9 mouse cellular contexts compared by ENCODE assay signal in genomic region chr9:58312196-58312943, GRCm38 (mm10). TPM values are rescaled to one million over a fixed set of nuclear protein-coding genes. Genes with fewer than 3 reads are reported as not detected.
A peak's percentile ranks its signal among the peaks of the same experiment; 100 is the strongest.
DNase-seq lines count a peak whose midpoint lies in the region; ATAC-seq and TF ChIP-seq lines count a peak whose summit lies in the region.
"Had no signal": no experiment of that assay in that cellular context is flagged by ENCODE, and none has a peak within 500 bp of the region (broad histone marks: within the 10 kb centered on the region; RNA-seq: fewer than 3 reads in every experiment).

No protein-coding gene starts in this region.

- H3K4me3 ChIP-seq in embryonic fibroblast, embryonic 13.5 days (ENCODE audit: insufficient read depth, low read length) = peak overlapping the region; percentile 79
- H3K4me3 ChIP-seq in intestine, embryonic 15.5 days (replicated peaks) = peak overlapping the region; percentile 51
- peak overlapping the region; percentile 59 for H3K4me3 ChIP-seq in lung, embryonic 16.5 days (ENCODE audit: low read length)

- no peaks in the 10 kb centered on the region for H3K9me3 ChIP-seq in intestine, embryonic 15.5 days
- H3K9me3 ChIP-seq in lung, embryonic 16.5 days (ENCODE audit: control insufficient read depth, low read length) = no peaks in the 10 kb centered on the region

- H3K4me1 ChIP-seq in embryonic fibroblast, embryonic 13.5 days (ENCODE audit: control insufficient read depth, insufficient read depth, low read length) = peaks cover 18% of the 10 kb centered on the region
- peaks cover 57% of the 10 kb centered on the region for H3K4me1 ChIP-seq in intestine, embryonic 15.5 days (replicated peaks)
- peaks cover 60% of the 10 kb centered on the region for H3K4me1 ChIP-seq in lung, embryonic 16.5 days (replicated peaks; ENCODE audit: control insufficient read depth, insufficient read depth, low read length)

- H3K27ac ChIP-seq in embryonic fibroblast, embryonic 13.5 days (ENCODE audit: insufficient read depth, low read length) = peak overlapping the region; percentile 95
- H3K27ac ChIP-seq in intestine, embryonic 15.5 days = peak overlapping the region; percentile 70
- peak overlapping the region; percentile 81 for H3K27ac ChIP-seq in lung, embryonic 16.5 days (ENCODE audit: low read length)

- peak; percentile 25 for ATAC-seq in intestine, embryonic 15.5 days
- ATAC-seq in lung, embryonic 16.5 days (ENCODE audit: low read depth) = peak; percentile 40

- WGBS in intestine, embryonic 15.5 days = 2% methylated on average over 72 of the region's 72 CpGs
- WGBS in lung, embryonic 16.5 days = 2% methylated on average over 57 of the region's 72 CpGs

- peaks cover 17% of the 10 kb centered on the region for H3K27me3 ChIP-seq in intestine, embryonic 15.5 days (replicated peaks)
- no peaks in the 10 kb centered on the region; the same call in none of the 2 replicates for H3K27me3 ChIP-seq in lung, embryonic 16.5 days (ENCODE audit: control insufficient read depth, insufficient read depth, low read depth, low read length)

- no peak for TF ChIP-seq CTCF in embryonic fibroblast, embryonic 13.5 days (IDR thresholded peaks at IDR 0.05; ENCODE audit: borderline replicate concordance, insufficient read depth, low read length)

- H3K9ac ChIP-seq in intestine, embryonic 15.5 days = peak overlapping the region; percentile 56
- peak overlapping the region; percentile 73 for H3K9ac ChIP-seq in lung, embryonic 16.5 days (ENCODE audit: low read length)

- H3K4me2 ChIP-seq in intestine, embryonic 15.5 days (replicated peaks) = peak overlapping the region; percentile 88
- H3K4me2 ChIP-seq in lung, embryonic 16.5 days (ENCODE audit: low read depth, low read length) = peak overlapping the region; percentile 83

- peak; percentile 58 for DNase-seq in urinary bladder, postnatal 14 days (ENCODE audit: low spot score)
- no peak for DNase-seq in urinary bladder, postnatal 10 days (ENCODE audit: low spot score)
- peak; percentile 76 for DNase-seq in testis, postnatal 10 days (ENCODE audit: low spot score)
- no peak for DNase-seq in right cerebral cortex, adult 18-20 months
- DNase-seq in cerebellum, postnatal 36 days = no peak

- peak; percentile 75 for TF ChIP-seq POLR2A in embryonic fibroblast, embryonic 13.5 days (IDR thresholded peaks at IDR 0.05; ENCODE audit: low read depth, low read length)

- H3K36me3 ChIP-seq in intestine, embryonic 15.5 days = no peaks in the 10 kb centered on the region
- no peaks in the 10 kb centered on the region for H3K36me3 ChIP-seq in lung, embryonic 16.5 days (ENCODE audit: control insufficient read depth, insufficient read depth, low read length)

RNA-seq across cellular contexts. Expression of gene Loxl1, which starts 0.6 kb away (rescaled TPM):
- polyA plus RNA-seq in embryonic fibroblast, embryonic 13.5 days (2011; ENCODE audit: insufficient read length, low read depth, missing spikeins) = 158 and 210 TPM in 2 replicates
- 34.1 and 36.2 TPM in 2 replicates for polyA plus RNA-seq in intestine, embryonic 15.5 days (2015; fragmentation: Nextera tagmentation; extraction: Ambion mirVana)
- 38.6 and 42.4 TPM in 2 replicates for polyA plus RNA-seq in lung, embryonic 16.5 days (2015; fragmentation: Nextera tagmentation; extraction: Ambion mirVana)

RNA-seq across cellular contexts. Expression of gene Tbc1d21, which starts 57.9 kb away (rescaled TPM):
- not detected in 2 replicates for polyA plus RNA-seq in embryonic fibroblast, embryonic 13.5 days (2011; ENCODE audit: insufficient read length, low read depth, missing spikeins)
- polyA plus RNA-seq in intestine, embryonic 15.5 days (2015; fragmentation: Nextera tagmentation; extraction: Ambion mirVana) = not detected in 2 replicates
- not detected in 2 replicates for polyA plus RNA-seq in lung, embryonic 16.5 days (2015; fragmentation: Nextera tagmentation; extraction: Ambion mirVana)
- polyA plus RNA-seq: cortical plate, adult 2 months had no signal

RNA-seq across cellular contexts. Expression of gene Stoml1, which starts 59.4 kb away (rescaled TPM):
- polyA plus RNA-seq in embryonic fibroblast, embryonic 13.5 days (2011; ENCODE audit: insufficient read length, low read depth, missing spikeins) = 25.9 and 27.0 TPM in 2 replicates
- polyA plus RNA-seq in intestine, embryonic 15.5 days (2015; fragmentation: Nextera tagmentation; extraction: Ambion mirVana) = 21.3 and 21.4 TPM in 2 replicates
- polyA plus RNA-seq in lung, embryonic 16.5 days (2015; fragmentation: Nextera tagmentation; extraction: Ambion mirVana) = 28.7 and 28.8 TPM in 2 replicates

Comparison
In these comparisons a context has a peak if more than half of its experiments do, and no peak if none do; other contexts are left out.
1. DNase-seq: peak in urinary bladder, postnatal 14 days (single experiment) and testis, postnatal 10 days (single experiment); none in urinary bladder, postnatal 10 days (single experiment), right cerebral cortex, adult 18-20 months (single experiment) and cerebellum, postnatal 36 days (0 of 2).
2. Peak in every context shown above with its lines, with median percentiles within 50 percentile points of each other: H3K27ac ChIP-seq and H3K4me3 ChIP-seq.